Mouse (Mus musculus) kidney, adult 8-10 months (tissue): ENCODE data around the gene Klk5.

Source experiments
- DNase-seq, 2 experiments: peaks; one replicate each; pipeline ENCODE4 v3.0.0; 2022

Gene Klk5

DNA sequence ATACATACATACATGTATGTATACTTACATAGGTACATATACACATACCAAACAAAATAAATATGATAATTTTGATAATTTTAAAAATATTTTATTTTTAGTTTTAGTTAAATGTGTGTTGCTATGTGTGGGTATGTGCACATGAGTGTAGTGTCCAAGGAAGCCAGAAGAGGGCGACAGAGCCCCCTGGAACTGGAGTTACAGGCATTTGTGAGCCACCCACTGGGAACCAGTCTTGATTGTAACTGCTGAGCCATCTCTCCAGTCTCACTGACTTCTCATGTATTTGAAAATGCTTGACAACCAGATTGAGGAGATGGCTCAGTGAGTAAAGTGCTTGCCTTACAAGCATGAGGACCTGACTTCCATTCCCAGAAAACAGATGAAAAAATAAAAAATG is 36.5 kb downstream of the Klk5 start:
- no peak for DNase-seq

DNA sequence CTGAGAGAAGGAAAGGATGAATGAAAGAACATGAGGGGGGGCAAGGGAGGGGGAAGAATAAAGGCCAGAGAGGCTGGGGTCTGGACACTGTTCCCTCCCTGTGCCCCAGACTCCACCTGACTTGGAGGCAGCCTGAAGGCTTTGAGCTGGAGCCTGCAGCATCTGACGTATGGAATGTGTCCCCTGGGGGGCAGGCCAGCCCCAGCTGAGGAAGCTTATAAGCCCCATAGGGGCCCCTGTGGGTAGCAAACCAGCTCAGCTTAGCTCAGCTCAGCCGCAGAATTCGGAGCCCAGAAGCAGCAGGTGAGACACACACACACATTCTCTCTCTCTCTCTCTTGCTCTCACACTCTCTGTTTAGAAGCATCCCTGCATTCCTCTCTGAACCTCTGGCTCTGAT is 39.1 kb downstream of the Klk5 start, which contains the start of gene Klk4:
TSS of gene Klk4 (plus strand) at position 249 of the 400 bp plus-strand sequence.
- no peak for DNase-seq

- DNase-seq, result no peak
Observed at GRCm38 (mm10) chr7:43882346-43882745, 40.6 kb downstream of the Klk5 start.

DNA sequence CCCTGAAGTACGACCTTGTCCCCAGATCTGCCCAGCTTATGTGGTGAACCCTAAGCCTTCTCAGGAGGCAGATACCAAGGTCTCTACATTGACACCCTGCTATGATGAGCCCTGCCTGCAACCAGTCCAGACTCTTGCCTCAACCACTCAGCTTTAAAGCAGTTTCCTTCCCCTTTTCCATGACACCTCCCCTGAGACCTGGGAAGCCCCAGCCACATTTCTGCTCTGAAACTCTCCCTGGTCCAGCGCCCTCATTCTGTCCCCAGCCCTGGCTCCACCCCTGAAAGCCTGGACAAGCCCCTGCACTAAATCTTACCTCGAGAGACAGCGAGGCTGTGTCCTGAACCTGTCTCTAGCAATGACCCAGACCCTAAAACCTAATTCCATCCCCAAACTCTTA is 41.0 kb downstream of the Klk5 start:
- DNase-seq, result no peak

- DNase-seq, result peak in 1 of 2 experiments; percentile 19
Observed at GRCm38 (mm10) chr7:43883547-43883946, 41.8 kb downstream of the Klk5 start.

GRCm38 (mm10) chr7:43891365-43891764 is 49.6 kb downstream of the Klk5 start:
- no peak for DNase-seq

- DNase-seq, result no peak
Observed at GRCm38 (mm10) chr7:43891788-43892187, 50.0 kb downstream of the Klk5 start.

DNA sequence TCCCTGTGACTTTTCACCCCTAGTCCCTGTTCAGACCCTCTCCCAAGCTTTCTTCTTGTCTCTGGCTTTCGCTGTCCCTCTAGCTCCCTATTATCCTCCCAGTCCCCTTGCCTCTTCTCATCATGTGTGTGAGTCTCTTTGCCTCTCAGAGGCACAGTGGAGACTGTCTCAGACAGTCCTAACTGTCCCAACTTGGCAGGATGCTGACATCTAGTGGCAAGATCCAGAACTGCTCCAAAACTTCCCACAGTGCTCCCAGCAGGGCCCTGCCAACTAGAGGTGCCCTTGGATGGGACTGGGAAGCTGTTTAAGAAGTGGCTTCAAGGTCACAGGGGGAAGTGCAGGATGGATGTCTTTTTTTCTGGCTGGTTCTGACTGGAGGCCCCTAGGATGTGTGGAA is 53.1 kb downstream of the Klk5 start:
- peak; percentile 77 to 92 for DNase-seq
